Mouse (Mus musculus): ENCODE measurements at regions not wholly inside any gene's neighbourhood (a gene's known extent, or its start where the extent isn't known, plus 50 kb on each side); places are given as distances from the start of the nearest gene placed in this dataset.

DNA sequence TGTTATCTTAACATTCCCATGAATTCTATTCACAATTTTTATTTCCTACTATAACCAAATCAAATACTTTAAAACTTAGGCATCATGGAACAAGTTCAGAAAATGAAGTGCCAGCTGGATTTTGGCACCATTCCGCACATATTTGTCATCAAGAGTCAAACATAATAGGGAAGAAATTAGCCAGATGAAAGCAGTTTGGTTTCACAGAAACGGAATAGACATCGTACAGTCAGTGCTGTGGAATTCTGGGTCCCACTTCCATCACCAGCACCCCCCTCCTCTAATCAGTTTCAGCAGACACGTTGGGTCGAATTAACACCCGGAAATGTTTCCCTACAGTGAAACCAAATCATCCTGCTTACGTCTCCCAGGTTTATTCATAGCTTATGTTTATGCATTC, 125.8 kb upstream of the Fst start:
- no peak overlapping the region for H3K4me2 ChIP-seq (ENCODE audit: low read depth, low read length)
- 60% methylated on average over 7 of the region's 7 CpGs for WGBS
- no peak for ATAC-seq (replicated peaks; ENCODE audit: insufficient number of reproducible peaks, low FRiP score, low TSS enrichment, low read depth)

GRCm38 (mm10) chr13:114587621-114588020, 128.9 kb upstream of the Fst start:
- 87% methylated on average over 2 of the region's 2 CpGs for WGBS
- no peak overlapping the region for H3K4me2 ChIP-seq (ENCODE audit: low read depth, low read length)
- no peaks in the 10 kb centered on the region for H3K9me3 ChIP-seq (replicated peaks; ENCODE audit: control insufficient read depth, low read length)
- DNase-seq (ENCODE audit: low spot score) = no peak
- ATAC-seq (replicated peaks; ENCODE audit: insufficient number of reproducible peaks, low FRiP score, low TSS enrichment, low read depth) = no peak
- H3K4me1 ChIP-seq (ENCODE audit: control insufficient read depth, insufficient read depth, low read length) = no peaks in the 10 kb centered on the region
- no peak overlapping the region for H3K27ac ChIP-seq (replicated peaks; ENCODE audit: low read depth, low read length)
- no peak overlapping the region for H3K4me3 ChIP-seq (ENCODE audit: low read depth, low read length)
- no peaks in the 10 kb centered on the region for H3K27me3 ChIP-seq (ENCODE audit: control insufficient read depth, insufficient read depth, low read length)
- H3K36me3 ChIP-seq (replicated peaks; ENCODE audit: control insufficient read depth, insufficient read depth, low read depth, low read length) = no peaks in the 10 kb centered on the region
- H3K9ac ChIP-seq (replicated peaks; ENCODE audit: low read length) = no peak overlapping the region

More for the DNA sequence above, 125.8 kb upstream of the Fst start:
- Histone ChIP-seq H3K36me3 (replicated peaks; ENCODE audit: control insufficient read depth, insufficient read depth, low read depth, low read length) (no peaks in the 10 kb centered on the region), H3K27me3 (ENCODE audit: control insufficient read depth, insufficient read depth, low read length) (no peaks in the 10 kb centered on the region), H3K4me1 (ENCODE audit: control insufficient read depth, insufficient read depth, low read length) (no peaks in the 10 kb centered on the region), H3K27ac (replicated peaks; ENCODE audit: low read depth, low read length) (no peak overlapping the region), H3K9ac (replicated peaks; ENCODE audit: low read length) (no peak overlapping the region), H3K9me3 (replicated peaks; ENCODE audit: control insufficient read depth, low read length) (no peaks in the 10 kb centered on the region), H3K4me3 (ENCODE audit: low read depth, low read length) (no peak overlapping the region)
- DNase-seq (ENCODE audit: low spot score) = peak; percentile 25

GRCm38 (mm10) chr13:114603341-114603740, 144.6 kb upstream of the Fst start:
- Histone ChIP-seq H3K36me3 (replicated peaks; ENCODE audit: control insufficient read depth, insufficient read depth, low read depth, low read length) (no peaks in the 10 kb centered on the region), H3K27ac (replicated peaks; ENCODE audit: low read depth, low read length) (no peak overlapping the region), H3K9ac (replicated peaks; ENCODE audit: low read length) (no peak overlapping the region), H3K4me3 (ENCODE audit: low read depth, low read length) (no peak overlapping the region), H3K4me1 (ENCODE audit: control insufficient read depth, insufficient read depth, low read length) (no peaks in the 10 kb centered on the region), H3K4me2 (ENCODE audit: low read depth, low read length) (no peak overlapping the region), H3K27me3 (ENCODE audit: control insufficient read depth, insufficient read depth, low read length) (no peaks in the 10 kb centered on the region), H3K9me3 (replicated peaks; ENCODE audit: control insufficient read depth, low read length) (no peaks in the 10 kb centered on the region)
- DNase-seq (ENCODE audit: low spot score) = no peak
- no peak for ATAC-seq (replicated peaks; ENCODE audit: insufficient number of reproducible peaks, low FRiP score, low TSS enrichment, low read depth)
- WGBS = 67% methylated on average over 13 of the region's 13 CpGs

DNA sequence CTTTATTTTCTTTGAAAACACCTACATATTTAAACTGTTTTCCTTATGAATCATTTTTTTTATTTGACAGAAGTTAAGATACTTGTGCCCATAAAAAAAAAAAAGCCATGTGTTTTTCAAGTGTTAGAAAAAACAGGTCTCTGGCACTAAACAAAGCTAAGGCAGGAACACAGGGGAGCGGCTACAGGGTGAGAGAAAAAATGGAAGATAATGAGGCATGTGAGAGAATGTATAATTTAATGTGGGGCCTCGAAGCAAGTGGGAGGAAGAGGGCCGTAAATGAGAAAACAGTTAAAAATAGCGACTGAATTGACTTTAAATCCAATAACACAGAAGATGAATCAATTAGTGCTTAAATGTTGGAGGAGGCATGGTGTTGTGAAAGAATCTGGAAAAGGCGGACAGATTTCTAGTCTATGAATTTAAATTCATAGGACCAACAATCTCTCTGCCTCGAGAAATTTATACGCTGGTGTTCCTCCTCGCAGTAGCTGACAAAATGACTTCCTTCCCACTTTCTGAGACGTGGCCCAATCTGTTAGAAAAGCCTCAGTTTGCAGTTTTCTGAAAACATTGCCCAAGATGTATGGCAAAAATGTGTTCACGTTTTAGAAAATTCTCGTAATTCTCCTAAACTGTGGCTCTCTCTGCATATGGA, 145.4 kb upstream of the Fst start:
- Histone ChIP-seq H3K27me3 (ENCODE audit: control insufficient read depth, insufficient read depth, low read length) (no peaks in the 10 kb centered on the region), H3K4me2 (ENCODE audit: low read depth, low read length) (no peak overlapping the region), H3K4me1 (ENCODE audit: control insufficient read depth, insufficient read depth, low read length) (no peaks in the 10 kb centered on the region), H3K9me3 (replicated peaks; ENCODE audit: control insufficient read depth, low read length) (no peaks in the 10 kb centered on the region), H3K9ac (replicated peaks; ENCODE audit: low read length) (no peak overlapping the region), H3K27ac (replicated peaks; ENCODE audit: low read depth, low read length) (no peak overlapping the region), H3K36me3 (replicated peaks; ENCODE audit: control insufficient read depth, insufficient read depth, low read depth, low read length) (no peaks in the 10 kb centered on the region), H3K4me3 (ENCODE audit: low read depth, low read length) (no peak overlapping the region)
- ATAC-seq (replicated peaks; ENCODE audit: insufficient number of reproducible peaks, low FRiP score, low TSS enrichment, low read depth) = no peak
- WGBS = 85% methylated on average over 11 of the region's 11 CpGs
- DNase-seq (ENCODE audit: low spot score) = no peak

DNA sequence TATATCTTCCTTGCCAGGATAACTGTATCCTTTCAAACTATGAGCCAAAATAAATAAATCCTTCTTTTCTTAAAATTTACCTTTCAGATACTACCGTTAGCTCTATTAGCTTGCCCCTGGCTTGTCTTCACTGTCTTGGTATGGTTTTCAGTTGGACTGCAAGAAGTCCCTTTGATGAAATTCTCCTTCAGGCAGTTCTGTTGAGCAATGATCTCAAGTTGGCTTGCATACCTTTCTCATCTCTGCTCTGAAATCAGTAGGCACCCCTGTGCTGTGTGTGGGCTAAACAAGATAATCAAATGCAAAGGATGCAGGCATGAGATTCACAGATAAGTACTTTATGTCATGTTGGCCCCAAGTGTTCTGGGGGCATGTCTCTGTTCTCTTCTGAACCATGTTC, 155.2 kb upstream of the Fst start:
- no peak for DNase-seq (ENCODE audit: low spot score)
- Histone ChIP-seq H3K4me2 (ENCODE audit: low read depth, low read length) (no peak overlapping the region), H3K27me3 (ENCODE audit: control insufficient read depth, insufficient read depth, low read length) (no peaks in the 10 kb centered on the region), H3K9me3 (replicated peaks; ENCODE audit: control insufficient read depth, low read length) (no peaks in the 10 kb centered on the region), H3K36me3 (replicated peaks; ENCODE audit: control insufficient read depth, insufficient read depth, low read depth, low read length) (no peaks in the 10 kb centered on the region), H3K27ac (replicated peaks; ENCODE audit: low read depth, low read length) (no peak overlapping the region), H3K4me3 (ENCODE audit: low read depth, low read length) (no peak overlapping the region), H3K4me1 (ENCODE audit: control insufficient read depth, insufficient read depth, low read length) (no peaks in the 10 kb centered on the region), H3K9ac (replicated peaks; ENCODE audit: low read length) (no peak overlapping the region)
- no peak for ATAC-seq (replicated peaks; ENCODE audit: insufficient number of reproducible peaks, low FRiP score, low TSS enrichment, low read depth)
- WGBS = 91% methylated on average over 1 of the region's 1 CpGs

DNA sequence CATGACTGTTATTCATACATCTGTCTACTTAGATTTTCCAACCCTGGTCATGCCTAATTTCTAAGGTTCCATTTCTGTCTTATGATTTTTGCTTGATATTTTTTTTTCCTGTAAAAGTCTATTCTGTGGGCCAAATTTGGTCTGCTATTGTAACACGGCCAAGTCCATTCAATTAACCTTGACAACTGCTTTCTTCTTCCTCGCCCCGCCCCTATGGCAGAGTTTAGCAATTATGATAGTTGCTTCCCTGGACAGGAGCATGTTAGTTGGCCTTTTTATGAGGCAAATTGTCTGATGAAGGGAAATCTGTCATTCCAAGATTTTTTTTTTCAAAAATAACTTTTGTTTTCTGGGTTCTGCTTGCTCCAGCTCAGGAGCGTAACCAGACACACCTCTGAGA, 160.7 kb upstream of the Fst start:
- DNase-seq (ENCODE audit: low spot score) = no peak

DNA sequence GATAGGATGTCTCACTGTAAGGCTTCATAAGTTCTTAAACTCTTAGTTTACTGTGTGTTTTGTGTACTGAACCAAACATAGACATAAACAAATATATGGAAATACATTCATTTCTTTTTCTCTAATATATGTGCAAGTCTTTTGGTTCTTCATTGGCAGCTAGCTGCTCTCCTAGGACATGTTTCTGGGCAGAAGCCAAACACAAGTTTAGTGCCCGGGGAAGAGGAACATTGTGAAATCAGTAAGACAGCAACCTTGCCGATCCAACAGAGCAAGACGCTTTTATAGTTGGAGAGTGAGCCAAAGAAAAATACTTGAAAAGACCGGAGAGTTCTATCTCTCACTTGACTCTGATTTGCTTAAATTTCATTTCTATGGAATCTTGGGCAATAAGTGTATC, 178.0 kb upstream of the Fst start:
- Histone ChIP-seq H3K4me1 (ENCODE audit: control insufficient read depth, insufficient read depth, low read length) (no peaks in the 10 kb centered on the region), H3K27ac (replicated peaks; ENCODE audit: low read depth, low read length) (no peak overlapping the region), H3K36me3 (replicated peaks; ENCODE audit: control insufficient read depth, insufficient read depth, low read depth, low read length) (no peaks in the 10 kb centered on the region), H3K4me3 (ENCODE audit: low read depth, low read length) (no peak overlapping the region), H3K9ac (replicated peaks; ENCODE audit: low read length) (no peak overlapping the region), H3K27me3 (ENCODE audit: control insufficient read depth, insufficient read depth, low read length) (no peaks in the 10 kb centered on the region), H3K9me3 (replicated peaks; ENCODE audit: control insufficient read depth, low read length) (no peaks in the 10 kb centered on the region), H3K4me2 (ENCODE audit: low read depth, low read length) (no peak overlapping the region)
- ATAC-seq (replicated peaks; ENCODE audit: insufficient number of reproducible peaks, low FRiP score, low TSS enrichment, low read depth) (no peak), DNase-seq (ENCODE audit: low spot score) (no peak)
- WGBS = 95% methylated on average over 4 of the region's 4 CpGs

More for the DNA sequence above, 160.7 kb upstream of the Fst start:
- no peak overlapping the region for H3K4me2 ChIP-seq (ENCODE audit: low read depth, low read length)
- WGBS = 82% methylated on average over 4 of the region's 4 CpGs
- H3K27ac ChIP-seq (replicated peaks; ENCODE audit: low read depth, low read length) = no peak overlapping the region
- no peaks in the 10 kb centered on the region for H3K27me3 ChIP-seq (ENCODE audit: control insufficient read depth, insufficient read depth, low read length)
- H3K4me3 ChIP-seq (ENCODE audit: low read depth, low read length) = no peak overlapping the region
- no peaks in the 10 kb centered on the region for H3K9me3 ChIP-seq (replicated peaks; ENCODE audit: control insufficient read depth, low read length)
- no peak for ATAC-seq (replicated peaks; ENCODE audit: insufficient number of reproducible peaks, low FRiP score, low TSS enrichment, low read depth)
- no peaks in the 10 kb centered on the region for H3K36me3 ChIP-seq (replicated peaks; ENCODE audit: control insufficient read depth, insufficient read depth, low read depth, low read length)
- H3K4me1 ChIP-seq (ENCODE audit: control insufficient read depth, insufficient read depth, low read length) = no peaks in the 10 kb centered on the region
- H3K9ac ChIP-seq (replicated peaks; ENCODE audit: low read length) = no peak overlapping the region

GRCm38 (mm10) chr13:114639531-114639930, 178.5 kb upstream of the Mocs2 start:
- Histone ChIP-seq H3K9me3 (replicated peaks; ENCODE audit: control insufficient read depth, low read length) (no peaks in the 10 kb centered on the region), H3K4me1 (ENCODE audit: control insufficient read depth, insufficient read depth, low read length) (no peaks in the 10 kb centered on the region), H3K27ac (replicated peaks; ENCODE audit: low read depth, low read length) (no peak overlapping the region), H3K27me3 (ENCODE audit: control insufficient read depth, insufficient read depth, low read length) (no peaks in the 10 kb centered on the region), H3K4me3 (ENCODE audit: low read depth, low read length) (no peak overlapping the region), H3K36me3 (replicated peaks; ENCODE audit: control insufficient read depth, insufficient read depth, low read depth, low read length) (no peaks in the 10 kb centered on the region), H3K9ac (replicated peaks; ENCODE audit: low read length) (no peak overlapping the region), H3K4me2 (ENCODE audit: low read depth, low read length) (no peak overlapping the region)
- no peak for DNase-seq (ENCODE audit: low spot score)
- WGBS = 92% methylated on average over 2 of the region's 2 CpGs
- ATAC-seq (replicated peaks; ENCODE audit: insufficient number of reproducible peaks, low FRiP score, low TSS enrichment, low read depth) = no peak
